Mouse (Mus musculus) telencephalon, adult 2 months (tissue): ENCODE data around the gene Gm10643.

Experiments
- DNase-seq: peaks from one replicate; pipeline ENCODE4 v3.0.0-alpha.2; 2011; ENCODE audit warnings: low read depth, low spot score

Gm10643 gene

DNA sequence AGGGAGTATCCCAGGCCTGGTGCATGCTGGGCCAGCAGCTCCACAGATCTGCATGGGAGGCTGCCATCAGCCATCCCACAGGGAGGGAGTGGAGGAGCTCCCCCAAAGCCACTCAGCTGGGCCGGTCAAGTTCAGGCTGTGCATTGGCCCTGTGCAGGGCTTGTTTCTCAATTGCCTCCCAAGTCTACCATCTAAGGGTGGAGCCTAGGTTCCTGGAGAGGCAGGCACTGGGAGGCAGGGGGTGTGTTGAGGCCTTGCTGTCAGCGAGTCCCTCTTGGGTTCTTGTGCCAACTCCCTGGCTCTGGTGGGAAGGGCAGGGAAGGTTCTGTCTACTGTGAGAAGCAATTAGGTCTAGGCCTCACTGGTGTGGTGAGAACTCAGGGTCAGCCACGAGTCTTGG lies 7.0 kb upstream of the Gm10643 start:
- no peak for DNase-seq

DNA sequence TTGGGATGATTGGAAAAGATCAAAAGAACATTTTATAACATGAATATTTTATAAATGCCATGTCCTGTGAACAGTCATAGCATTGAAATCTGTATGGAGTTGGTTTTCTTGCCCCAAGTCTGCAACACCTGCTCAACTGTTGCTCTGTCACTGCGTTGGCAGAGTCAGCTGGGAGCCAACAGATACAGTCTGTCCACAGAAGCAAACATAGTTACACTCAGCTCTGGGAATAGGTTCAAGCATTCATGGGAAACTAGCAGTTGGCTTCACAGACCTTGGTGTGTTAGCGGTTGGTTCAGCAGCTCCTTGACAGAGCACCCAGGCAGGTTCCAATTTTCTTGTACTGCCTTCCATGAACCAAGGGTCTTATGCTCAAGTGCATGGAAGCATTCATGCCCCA lies 5.7 kb upstream of the Gm10643 start:
- DNase-seq = peak; percentile 85

- DNase-seq = no peak
Observed at GRCm38 (mm10) chr8:84070241-84070640, 5.3 kb upstream of the Gm10643 start.

- DNase-seq = no peak
Observed at GRCm38 (mm10) chr8:84069750-84070149, 4.8 kb upstream of the Gm10643 start.

DNA sequence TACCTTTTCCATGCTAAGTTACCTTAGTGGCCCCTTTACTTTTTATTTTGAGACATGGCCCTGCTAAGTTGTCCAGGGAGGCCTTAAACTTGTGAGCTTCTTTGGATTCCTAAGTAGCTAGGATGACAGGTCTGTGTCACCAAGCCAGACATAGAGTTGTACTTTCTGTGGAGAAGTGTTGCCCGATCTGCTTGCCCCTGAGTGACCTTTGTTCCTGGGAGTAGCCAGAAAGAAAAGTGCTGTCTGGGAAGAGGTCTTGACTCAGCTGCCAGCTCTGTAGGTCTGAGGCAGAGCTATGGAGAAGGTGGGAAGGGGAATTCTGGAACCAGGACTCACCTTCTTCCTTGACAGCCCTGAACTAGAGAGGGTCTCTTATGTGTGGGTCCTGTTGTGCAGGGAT lies 4.2 kb upstream of the Gm10643 start:
- no peak for DNase-seq

- no peak for DNase-seq
Observed at GRCm38 (mm10) chr8:84068316-84069035, 3.5 kb upstream of the Gm10643 start.

DNA sequence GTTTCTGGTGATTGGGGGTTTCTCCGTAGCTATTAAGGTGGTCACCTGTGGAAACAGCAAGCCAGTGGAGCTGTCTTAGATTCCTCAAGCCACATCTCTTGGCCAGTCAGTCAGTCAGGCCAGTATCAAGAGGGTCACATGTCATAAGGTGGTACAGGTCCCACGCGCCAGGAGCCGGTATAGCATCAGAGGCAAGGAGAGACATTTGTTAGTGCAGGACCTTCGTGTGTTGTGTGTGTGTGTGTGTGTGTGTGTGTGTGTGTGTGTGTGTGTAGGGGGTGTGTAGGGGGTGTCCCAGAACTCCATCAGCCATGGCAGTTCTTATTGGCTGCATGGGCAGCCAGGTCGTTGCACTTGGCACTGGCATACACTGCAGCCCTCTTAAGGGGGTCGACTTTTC lies 3.0 kb upstream of the Gm10643 start:
- no peak for DNase-seq

DNA sequence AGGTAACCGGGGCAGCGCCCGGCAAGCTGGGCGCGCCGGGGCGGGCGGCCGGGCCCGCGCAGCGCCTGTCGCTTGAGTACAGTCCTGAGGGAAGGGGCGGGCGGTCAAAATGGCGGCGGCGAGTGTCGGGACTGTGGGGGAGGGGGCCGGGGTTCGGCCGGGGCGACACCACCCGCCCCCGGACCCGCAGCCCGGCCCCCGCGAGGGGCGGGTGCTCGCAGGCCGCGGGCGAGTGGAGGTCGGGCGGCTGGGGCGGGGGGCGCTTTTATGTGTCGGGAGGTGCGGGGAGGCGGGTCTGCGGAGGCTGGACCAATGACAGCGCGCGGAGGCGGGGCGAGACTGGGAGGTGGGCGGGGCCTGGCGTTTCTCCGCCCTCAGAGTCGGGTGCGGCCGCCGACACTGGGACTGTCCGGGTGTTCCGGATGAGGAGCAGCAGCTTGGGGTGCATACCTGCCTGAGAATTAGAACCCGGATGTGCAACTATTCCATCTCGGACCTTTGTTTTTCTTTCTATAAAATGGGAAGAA lies 2.2 kb upstream of the Gm10643 start:
- peak; percentile 62 for DNase-seq

- peak; percentile 100 for DNase-seq
Observed at GRCm38 (mm10) chr8:84066291-84066930, 1.5 kb upstream of the Gm10643 start, which contains the start of gene Rfx1. TSS of gene Rfx1 (plus strand) at chr8:84066834.

DNA sequence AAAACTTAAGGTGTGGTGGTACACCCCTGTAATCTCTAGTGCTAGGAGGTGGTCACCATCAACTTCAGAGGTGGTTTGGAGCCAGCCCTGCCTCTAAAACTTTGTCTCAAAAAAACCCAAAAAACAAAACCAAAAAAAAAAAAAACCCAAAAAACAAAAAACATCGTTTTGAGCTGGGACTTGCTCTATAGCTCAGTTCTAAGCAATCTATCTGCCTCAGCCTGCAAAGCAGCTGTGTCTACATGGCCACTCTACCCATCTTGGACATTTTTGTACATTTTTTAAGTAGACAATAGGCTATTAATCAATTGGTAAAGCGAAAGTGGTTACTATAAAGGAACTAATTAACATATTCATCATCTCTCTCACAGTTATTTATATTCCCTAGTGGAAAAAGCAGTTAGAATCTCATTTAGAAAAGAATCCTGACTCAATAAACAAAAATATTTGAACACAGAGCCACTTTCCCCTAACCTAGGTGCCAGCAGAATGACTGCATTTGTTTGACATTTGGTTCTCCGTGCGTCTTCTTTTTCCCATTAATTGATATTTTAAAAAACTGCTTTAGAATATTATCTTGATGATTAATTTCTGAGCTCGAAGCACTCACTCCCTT lies 628 bp upstream of the Gm10643 start:
- DNase-seq = no peak

DNA sequence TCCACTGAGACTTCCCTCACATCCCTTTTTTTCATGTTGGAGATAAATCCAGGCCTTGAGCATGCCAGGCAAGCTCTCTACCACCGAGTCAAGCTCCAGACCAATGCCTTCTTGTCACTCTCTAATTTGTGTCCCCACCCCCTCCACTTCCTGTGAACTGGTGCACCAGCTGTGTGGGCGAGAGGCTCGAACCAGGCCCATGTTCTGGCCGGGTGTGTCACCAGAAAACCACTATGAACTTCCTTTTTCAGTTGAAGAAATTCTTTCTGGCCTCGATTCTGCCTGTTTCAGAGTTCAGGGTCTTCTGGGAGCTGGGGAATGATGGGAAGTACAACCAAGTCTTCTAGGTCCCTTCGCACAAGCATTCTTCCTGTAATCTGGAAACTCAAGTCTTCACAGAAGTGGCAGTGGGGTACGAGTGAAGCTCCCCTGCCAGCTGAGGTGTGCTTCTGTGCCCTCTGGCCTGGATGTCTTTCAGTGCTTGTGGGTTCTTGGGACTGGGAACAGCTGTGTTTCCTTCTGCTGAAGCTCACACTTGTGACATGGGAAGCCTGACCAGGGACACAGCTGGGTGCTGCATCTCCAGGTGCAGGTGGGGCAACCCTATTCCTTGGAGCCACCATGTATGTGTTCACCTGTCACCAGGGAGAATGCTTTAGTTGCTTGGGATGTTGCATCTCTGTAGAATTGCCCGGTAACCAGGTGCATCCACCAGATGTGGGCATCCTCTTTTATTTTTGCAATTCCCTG lies 901 bp downstream of the Gm10643 start:
- no peak for DNase-seq

GRCm38 (mm10) chr8:84060245-84060644 lies 4.7 kb downstream of the Gm10643 start:
- DNase-seq = no peak

- no peak for DNase-seq
Observed at GRCm38 (mm10) chr8:84059226-84059625, 5.7 kb downstream of the Gm10643 start.

DNA sequence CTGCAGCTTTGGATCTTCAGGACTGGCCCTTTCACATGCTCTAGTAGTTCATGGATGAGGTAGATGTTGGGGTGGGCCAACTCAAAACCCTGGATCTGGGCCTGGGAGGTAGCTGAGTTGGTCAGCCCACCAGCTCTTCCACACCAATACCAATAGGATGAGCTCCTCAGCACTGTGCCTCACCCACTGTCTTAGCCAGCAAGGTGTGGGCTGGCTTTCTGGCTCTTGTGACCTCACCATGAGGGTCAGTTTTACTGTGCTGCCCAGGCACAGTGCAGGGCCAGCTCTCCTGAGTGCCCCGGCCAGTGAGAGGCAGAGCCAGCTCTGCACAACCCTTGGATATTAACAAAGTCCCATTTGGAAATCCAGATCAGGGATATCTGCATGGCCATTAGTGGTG lies 7.1 kb downstream of the Gm10643 start:
- no peak for DNase-seq

DNA sequence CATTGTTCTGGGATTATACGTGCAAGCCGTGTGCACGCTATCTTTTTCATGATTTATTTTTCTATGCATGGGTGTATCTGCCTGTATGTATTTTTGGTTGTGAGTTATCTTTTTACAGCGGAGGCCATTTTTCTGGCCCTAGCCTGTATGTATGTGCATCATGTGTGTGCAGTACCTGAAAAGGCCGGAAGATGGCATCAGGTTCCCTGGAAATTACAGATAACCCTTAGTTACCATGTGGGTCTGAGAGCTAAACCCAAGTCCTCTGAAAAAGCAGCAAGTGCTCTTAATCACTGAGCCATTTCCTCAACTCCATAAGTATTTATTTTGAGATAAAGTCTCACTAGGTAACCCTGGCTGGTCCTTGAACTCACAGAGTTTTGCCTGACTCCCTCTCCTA lies 11.7 kb downstream of the Gm10643 start:
- no peak for DNase-seq

DNA sequence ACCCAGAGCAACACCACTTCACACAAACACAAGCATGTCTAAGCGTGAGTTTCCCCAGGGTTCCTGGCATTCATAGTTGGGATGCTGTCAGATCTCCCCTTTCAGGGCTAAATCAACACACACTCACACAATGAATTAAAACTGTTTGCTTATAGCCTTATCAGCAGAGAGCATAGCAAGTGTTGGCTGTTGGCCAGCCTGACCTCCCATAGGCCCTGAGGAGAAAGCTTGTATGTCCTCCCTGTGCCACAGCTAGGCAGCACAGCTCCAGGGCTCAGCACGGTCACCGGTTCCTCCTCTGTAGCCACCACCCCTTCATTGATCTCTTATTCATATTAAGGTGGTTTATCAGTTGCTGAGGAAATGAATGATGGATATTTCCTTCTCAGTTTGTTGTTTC lies 12.2 kb downstream of the Gm10643 start:
- no peak for DNase-seq

GRCm38 (mm10) chr8:84048171-84048570 lies 16.8 kb downstream of the Gm10643 start:
- DNase-seq = no peak

- DNase-seq = no peak
Observed at GRCm38 (mm10) chr8:84046505-84046904, 18.4 kb downstream of the Gm10643 start.

DNA sequence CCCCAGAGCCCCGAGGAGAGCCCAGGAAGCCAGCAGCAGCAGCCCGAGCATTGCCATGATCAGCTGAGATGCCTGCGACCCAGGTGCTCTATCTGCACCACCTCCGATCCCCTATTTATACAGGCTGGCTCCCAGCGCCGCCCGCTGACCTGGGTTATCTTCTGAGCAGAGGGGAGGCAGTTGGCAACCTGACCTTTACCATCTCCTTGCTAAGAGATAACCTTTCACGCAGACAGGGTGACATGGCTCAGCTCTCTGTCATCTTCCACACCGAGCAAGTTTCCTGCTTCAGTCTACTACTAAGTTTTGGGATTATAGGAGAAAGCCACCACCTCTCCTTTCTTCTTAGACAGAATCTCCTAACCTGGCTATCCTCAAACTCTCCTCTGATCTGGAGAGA lies 20.0 kb downstream of the Gm10643 start, which contains the start of gene Rln3:
Gene Rln3 (minus strand): TSS at position 101 of the 400 bp plus-strand sequence.
- DNase-seq = no peak

DNA sequence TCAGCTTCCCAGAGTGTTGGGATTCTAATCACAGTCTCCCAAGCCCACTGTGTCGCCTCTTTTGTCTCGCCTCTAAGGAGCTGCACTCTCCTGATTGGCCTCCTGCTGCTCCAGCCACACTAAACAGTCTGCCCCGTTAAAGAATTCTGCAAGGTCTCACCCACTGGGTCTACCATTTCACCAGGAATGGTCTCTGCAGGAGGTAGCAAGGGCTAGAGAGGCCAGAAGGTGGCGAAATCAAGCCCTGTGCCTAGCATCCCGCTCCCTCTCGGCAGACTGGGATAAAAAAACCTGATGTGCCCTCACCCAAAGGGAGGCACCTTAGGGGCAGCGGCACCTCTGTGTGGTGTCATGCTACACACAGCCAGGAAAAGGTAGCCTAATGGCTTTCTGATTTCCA lies 20.8 kb downstream of the Gm10643 start:
- DNase-seq = no peak

GRCm38 (mm10) chr8:84042948-84043342 lies 22.0 kb downstream of the Gm10643 start:
- no peak for DNase-seq
